Mouse (Mus musculus) left cerebral cortex, adult 2 months (tissue): ENCODE data around the gene Hist1h1a. TPM values are rescaled to one million over a fixed set of nuclear protein-coding genes. Genes with fewer than 3 reads are reported as not detected.
A peak's percentile ranks its signal among the peaks of the same experiment; 100 is the strongest.

Experiments used
- DNase-seq, 2 experiments: peaks; one replicate each; pipeline ENCODE4 v3.0.0; 2021 to 2022; ENCODE audit warnings: low spot score in 2 of 2, mixed read lengths in 1 of 2; ENCODE audit errors: extremely low spot score in 1 of 2
- H3K27ac ChIP-seq: fragments of 200-600 bp; 2 replicates; pipeline ENCODE4 v1.8.1; 2022
- H3K4me3 ChIP-seq: fragments of 200-600 bp; 2 replicates; pipeline ENCODE4 v1.8.1; 2022
- CTCF ChIP-seq: fragments of 200-600 bp; IDR thresholded peaks from 2 replicates; pipeline ENCODE4 v1.8.1; 2022; ENCODE audit warnings: antibody characterized with exemption, mild to moderate bottlenecking, moderate library complexity
- intact Hi-C: fragments of 180-260 bp; cut with DNase I; formaldehyde crosslinking; loops from one replicate; pipeline ENCODE4 v1.15.1; 2025
- total RNA-seq, 2 experiments: library from RNA; stranded (reverse); gene quantifications; 2 replicates each; pipeline ENCODE4 v1.2.3; 2021

The Hist1h1a gene
- total RNA-seq, 2 experiments from 2014 or later, result 21.6 to 22.6 TPM

GRCm38 (mm10) chr13:23752067-23752741 lies 11.3 kb upstream of the Hist1h1a start, which contains the start of gene Hist1h3b:
Gene Hist1h3b (plus strand): TSS chr13:23752267.
- intact Hi-C loops, result loop anchor here (5.0 kb wide), 1 partner anchor 2000 kb away; the partner anchor contains the start of genes Hist1h2ak, Hist1h2bn and Hist1h4k
- Histone ChIP-seq H3K27ac (peak within 1 kb of the TSS; percentile 88), H3K4me3 (peak within 1 kb of the TSS; percentile 48)
- DNase-seq, result peak; percentile 89 to 93
- peak; percentile 1; the same call in 1 of the 2 replicates for TF ChIP-seq CTCF

DNA sequence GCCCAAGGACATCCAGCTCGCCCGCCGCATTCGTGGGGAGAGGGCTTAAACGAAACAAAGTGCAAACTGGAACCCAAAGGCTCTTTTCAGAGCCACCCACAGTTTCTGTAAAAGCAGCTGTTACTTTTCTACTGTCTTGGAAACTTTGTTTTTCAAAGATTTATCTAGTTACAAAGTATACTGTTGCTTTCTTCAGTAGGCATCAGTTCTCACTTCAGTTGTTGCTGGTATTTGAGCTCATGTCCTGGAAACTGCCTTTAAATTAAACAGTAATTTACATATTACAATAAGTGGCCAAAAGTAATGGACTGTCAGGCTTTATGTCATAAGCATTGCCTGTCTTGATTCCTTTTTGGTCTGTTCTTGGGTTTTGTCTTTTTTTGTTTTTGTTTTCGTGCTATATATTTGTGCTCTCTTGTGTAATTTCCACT lies 10.7 kb upstream of the Hist1h1a start:
- no peak for DNase-seq
- no peak for TF ChIP-seq CTCF
- Histone ChIP-seq H3K4me3 (no peak overlapping the region), H3K27ac (no peak overlapping the region)
- intact Hi-C loops, result loop anchor here (5.0 kb wide), 1 partner anchor 2000 kb away; the partner anchor contains the start of genes Hist1h2ak, Hist1h2bn and Hist1h4k

DNA sequence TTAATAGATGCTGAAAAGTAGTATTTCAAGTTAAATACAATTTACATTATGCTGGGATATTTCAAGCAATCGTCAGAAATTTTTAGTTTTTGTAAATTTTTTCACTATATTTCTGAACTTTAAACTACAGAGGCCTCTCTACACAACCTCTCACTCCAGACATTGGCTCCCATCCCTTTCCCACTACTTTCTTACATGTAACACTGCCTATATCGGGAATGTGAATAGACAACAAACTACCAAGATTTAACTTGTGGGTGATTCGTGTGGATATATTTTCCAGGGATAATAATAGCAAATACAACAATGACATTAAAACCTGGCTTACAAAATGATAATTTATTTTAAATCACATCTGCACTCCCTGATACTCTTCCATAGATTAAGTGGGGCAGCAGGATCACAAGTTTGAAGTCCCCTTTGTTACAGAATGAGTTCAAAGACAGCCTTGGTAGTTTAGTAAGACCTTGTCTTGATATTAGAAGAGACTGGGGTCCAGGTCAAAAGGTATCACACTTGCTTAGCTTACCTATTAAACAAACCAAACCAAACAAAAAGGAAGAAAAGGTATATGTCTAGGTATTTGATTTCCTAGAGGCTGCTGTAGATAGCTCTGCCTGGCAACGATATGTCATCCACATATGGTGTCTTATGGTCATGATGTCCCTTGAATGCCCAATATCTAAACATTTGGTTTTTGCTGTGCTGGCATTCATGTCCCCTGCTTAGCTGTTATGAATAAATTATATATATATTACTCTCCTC lies 10.0 kb upstream of the Hist1h1a start:
- intact Hi-C loops, result loop anchor here (5.0 kb wide), 1 partner anchor 2001 kb away; the partner anchor contains the start of genes Hist1h2ak, Hist1h2bn and Hist1h4k
- no peak for DNase-seq
- Histone ChIP-seq H3K27ac (no peak overlapping the region), H3K4me3 (no peak overlapping the region)
- no peak for TF ChIP-seq CTCF

DNA sequence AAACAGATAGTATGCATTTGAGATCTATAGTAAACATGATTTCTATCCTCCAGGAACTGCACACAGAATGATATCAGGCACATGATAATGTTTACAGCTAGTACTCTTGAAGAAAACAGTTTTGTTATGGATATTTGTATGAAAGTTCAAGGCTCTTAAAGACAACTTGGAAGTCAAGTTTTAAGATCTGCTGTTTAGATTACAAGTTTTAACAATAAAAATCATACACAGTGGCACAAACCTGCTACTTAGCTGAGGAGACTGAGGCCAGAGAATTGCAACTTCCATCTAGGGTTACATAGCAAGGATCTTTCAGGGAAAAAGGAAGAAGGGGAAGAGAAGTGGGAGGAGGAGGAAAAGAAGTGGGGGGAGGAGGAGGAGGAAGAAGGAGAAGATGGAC lies 8.5 kb upstream of the Hist1h1a start:
- Histone ChIP-seq H3K27ac (no peak overlapping the region), H3K4me3 (no peak overlapping the region)
- intact Hi-C loops, result loop anchor here (5.0 kb wide), 1 partner anchor 2003 kb away; the partner anchor contains the start of genes Hist1h2ak, Hist1h2bn and Hist1h4k
- no peak for TF ChIP-seq CTCF
- no peak for DNase-seq

GRCm38 (mm10) chr13:23756790-23757189 lies 6.7 kb upstream of the Hist1h1a start, which contains the start of gene Hist1h4b:
Gene Hist1h4b (plus strand): TSS chr13:23757013.
- intact Hi-C loops, result no loop called here
- Histone ChIP-seq H3K4me3 (peak within 1 kb of the TSS; percentile 40), H3K27ac (peak within 1 kb of the TSS; percentile 75)
- TF ChIP-seq CTCF, result no peak
- DNase-seq, result peak; percentile 82 to 88

DNA sequence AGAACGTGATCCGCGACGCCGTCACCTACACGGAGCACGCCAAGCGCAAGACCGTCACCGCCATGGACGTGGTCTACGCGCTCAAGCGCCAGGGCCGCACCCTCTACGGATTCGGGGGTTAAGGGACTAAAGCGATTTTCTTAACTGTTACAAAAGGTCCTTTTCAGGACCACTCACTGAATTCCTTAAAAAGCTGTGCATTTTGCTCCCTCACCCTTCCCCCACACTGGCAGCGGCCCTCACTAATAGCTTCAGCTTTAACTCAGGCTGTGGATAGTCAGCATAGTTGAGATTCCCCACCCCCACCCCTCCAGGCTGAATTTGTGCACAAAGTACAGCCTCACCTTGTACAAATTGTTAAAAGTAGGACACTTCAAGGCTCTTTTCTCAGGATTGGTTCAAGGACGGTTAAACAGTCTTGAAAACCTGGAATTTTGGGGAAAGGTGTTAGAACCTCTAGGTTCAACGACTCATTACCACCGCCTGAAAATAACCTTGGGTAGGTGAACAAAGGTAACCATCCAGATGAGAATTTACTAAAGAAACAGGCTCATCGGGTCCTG lies 6.2 kb upstream of the Hist1h1a start:
- no peak for DNase-seq
- TF ChIP-seq CTCF, result no peak
- H3K4me3 ChIP-seq, result peak overlapping the region; percentile 40
- H3K27ac ChIP-seq, result peak overlapping the region; percentile 75
- intact Hi-C loops, result no loop called here

DNA sequence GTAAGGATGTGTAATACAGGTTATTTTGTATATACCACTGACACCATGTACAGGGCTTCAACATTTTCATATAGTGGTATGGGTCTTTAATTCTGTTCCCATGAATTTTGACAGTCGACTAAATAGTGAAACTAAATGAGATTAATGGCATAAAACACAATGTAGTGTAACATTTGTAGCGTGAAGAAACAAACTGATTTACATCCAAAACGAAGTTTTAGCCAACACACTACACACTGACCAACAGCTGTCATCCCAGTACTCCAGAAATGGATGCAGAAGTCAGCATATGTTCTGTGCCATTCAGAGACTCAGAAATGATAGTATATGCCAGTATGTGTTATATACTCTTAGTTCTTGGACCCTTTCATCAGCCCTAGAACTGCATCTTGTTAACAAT lies 5.5 kb upstream of the Hist1h1a start:
- no peak overlapping the region for H3K27ac ChIP-seq
- no peak for DNase-seq
- no peak overlapping the region for H3K4me3 ChIP-seq
- intact Hi-C loops, result no loop called here
- no peak for TF ChIP-seq CTCF

- intact Hi-C loops, result no loop called here
Measured at GRCm38 (mm10) chr13:23759251-23759771, 4.2 kb upstream of the Hist1h1a start.

DNA sequence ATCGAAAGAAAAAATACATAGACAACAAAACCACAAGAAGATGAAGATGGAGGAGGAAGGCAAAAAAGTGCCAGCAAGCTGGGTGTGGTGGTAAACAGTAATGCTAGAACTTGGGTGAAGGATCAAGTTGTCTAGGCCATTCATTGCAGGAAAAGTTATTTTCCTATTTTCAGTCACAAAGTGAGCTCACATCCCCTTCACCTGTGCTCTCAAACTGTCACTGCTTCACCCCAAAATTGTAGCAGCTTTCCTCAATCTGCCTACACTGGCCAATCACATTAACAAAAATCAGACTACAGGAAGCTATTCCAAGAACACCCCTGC lies 3.6 kb upstream of the Hist1h1a start:
- DNase-seq, result no peak
- H3K27ac ChIP-seq, result peak overlapping the region; percentile 87; the same call in 1 of the 2 replicates
- no peak for TF ChIP-seq CTCF
- H3K4me3 ChIP-seq, result no peak overlapping the region
- intact Hi-C loops, result loop anchor here (5.0 kb wide), 3 partner anchors 178 to 1718 kb away; partner anchors contain the start of genes Abt1, Hist1h2ag, Hist1h2bj and Hist1h4d

More at GRCm38 (mm10) chr13:23759251-23759771, 4.2 kb upstream of the Hist1h1a start:
- no peak for DNase-seq
- TF ChIP-seq CTCF, result no peak
- no peak overlapping the region for H3K27ac ChIP-seq
- no peak overlapping the region for H3K4me3 ChIP-seq

GRCm38 (mm10) chr13:23760240-23760971 lies 3.1 kb upstream of the Hist1h1a start:
- no peak; the same call in 1 of the 2 replicates for TF ChIP-seq CTCF
- intact Hi-C loops, result loop anchor here (5.0 kb wide), 3 partner anchors 178 to 1718 kb away; partner anchors contain the start of genes Abt1, Hist1h2ag, Hist1h2bj and Hist1h4d
- DNase-seq, result peak in 1 of 2 experiments; percentile 19
- peak overlapping the region; percentile 66 for H3K4me3 ChIP-seq
- peak overlapping the region; percentile 87 for H3K27ac ChIP-seq
